Mouse (Mus musculus): Measurements from ENCODE around the gene 1700123L14Rik. TPM values are rescaled to one million over a fixed set of nuclear protein-coding genes. Genes with fewer than 3 reads are reported as not detected.
"Not testable (repeated sequence)": the region's sequence is repeated elsewhere in the genome, so short reads cannot be mapped to it uniquely, and the experiment has no call there.

The 1700123L14Rik gene
- polyA plus RNA-seq (2015; fragmentation: Nextera tagmentation; extraction: Ambion mirVana) = not detected in 2 replicates

DNA sequence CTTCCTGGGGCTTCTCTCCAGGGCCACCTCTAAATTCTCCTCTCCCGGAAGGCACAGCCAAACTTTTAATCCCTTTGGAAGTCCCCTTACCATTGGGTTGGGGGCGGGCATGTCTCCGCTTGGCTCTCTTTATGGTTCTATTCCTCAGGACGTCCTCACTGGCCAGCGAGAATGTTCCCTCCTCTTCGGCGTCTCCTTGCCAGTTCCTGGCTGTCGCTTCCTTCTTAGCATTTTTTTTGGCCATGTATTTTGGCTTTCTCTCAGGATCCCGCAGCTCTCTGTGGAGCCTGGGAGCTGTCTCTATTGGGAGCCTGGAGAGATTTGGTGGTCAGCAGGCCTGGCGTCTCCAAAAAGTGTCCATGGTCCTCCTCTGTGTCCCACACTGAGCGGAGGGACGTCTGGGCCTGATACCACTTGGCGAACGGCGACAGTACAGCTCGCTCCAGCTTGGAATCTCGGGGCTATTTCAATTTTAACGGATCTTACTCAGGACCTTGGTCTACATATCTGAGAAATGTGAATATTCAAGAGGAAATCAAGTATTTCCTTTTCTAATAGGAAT, at the start of gene 1700123L14Rik:
TSS of gene 1700123L14Rik (minus strand) at position 426 of the 562 bp plus-strand sequence.
- Histone ChIP-seq H3K9me3 (ENCODE audit: control insufficient read depth) (no peaks in the 10 kb centered on the region), H3K36me3 (ENCODE audit: control insufficient read depth, insufficient read depth) (no peaks in the 10 kb centered on the region), H3K4me1 (replicated peaks; ENCODE audit: control insufficient read depth, insufficient read depth, low read length) (no peaks in the 10 kb centered on the region), H3K4me2 (replicated peaks; ENCODE audit: low read depth) (no peak within 1 kb of the TSS), H3K9ac (ENCODE audit: low read depth, low read length) (no peak within 1 kb of the TSS), H3K27ac (ENCODE audit: low read depth, low read length) (no peak within 1 kb of the TSS), H3K27me3 (replicated peaks; ENCODE audit: control insufficient read depth, insufficient read depth, low read length) (no peaks in the 10 kb centered on the region), H3K4me3 (ENCODE audit: low read depth, low read length) (no peak within 1 kb of the TSS)
- no peak for TF ChIP-seq CTCF (IDR thresholded peaks at IDR 0.05; ENCODE audit: low read depth)
- 85% methylated on average over 18 of the region's 18 CpGs for WGBS
- no peak for ATAC-seq

DNA sequence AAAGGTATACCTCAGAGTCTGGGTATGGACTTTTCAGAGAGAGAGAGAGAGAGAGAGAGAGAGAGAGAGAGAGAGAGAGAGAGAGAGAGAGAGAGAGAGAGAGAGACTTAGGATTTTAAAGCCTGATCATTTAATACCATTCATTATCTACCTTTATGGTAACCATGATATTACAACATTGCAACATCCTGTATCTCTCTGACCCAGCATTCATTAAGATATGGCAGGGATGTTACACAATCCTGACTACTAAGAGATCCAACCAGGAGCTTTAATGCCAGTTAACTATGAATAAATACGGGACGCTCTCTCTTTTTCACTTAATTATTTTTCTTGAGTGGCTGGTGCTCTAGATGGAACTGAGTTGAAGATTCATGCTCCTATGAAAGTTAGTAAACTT, 39.4 kb upstream of the 1700123L14Rik start:
- H3K27ac ChIP-seq (ENCODE audit: low read depth, low read length) = no peak overlapping the region
- no peaks in the 10 kb centered on the region for H3K36me3 ChIP-seq (ENCODE audit: control insufficient read depth, insufficient read depth)
- no peaks in the 10 kb centered on the region for H3K27me3 ChIP-seq (replicated peaks; ENCODE audit: control insufficient read depth, insufficient read depth, low read length)
- ATAC-seq = 0 out of 2 replicates have a peak, but pooled peaks have one; percentile 53
- H3K9me3 ChIP-seq (ENCODE audit: control insufficient read depth) = no peaks in the 10 kb centered on the region
- 59% methylated on average over 2 of the region's 2 CpGs for WGBS
- no peak overlapping the region for H3K9ac ChIP-seq (ENCODE audit: low read depth, low read length)
- no peak overlapping the region for H3K4me2 ChIP-seq (replicated peaks; ENCODE audit: low read depth)
- TF ChIP-seq CTCF (IDR thresholded peaks at IDR 0.05; ENCODE audit: low read depth) = no peak
- H3K4me1 ChIP-seq (replicated peaks; ENCODE audit: control insufficient read depth, insufficient read depth, low read length) = no peaks in the 10 kb centered on the region
- no peak overlapping the region for H3K4me3 ChIP-seq (ENCODE audit: low read depth, low read length)

DNA sequence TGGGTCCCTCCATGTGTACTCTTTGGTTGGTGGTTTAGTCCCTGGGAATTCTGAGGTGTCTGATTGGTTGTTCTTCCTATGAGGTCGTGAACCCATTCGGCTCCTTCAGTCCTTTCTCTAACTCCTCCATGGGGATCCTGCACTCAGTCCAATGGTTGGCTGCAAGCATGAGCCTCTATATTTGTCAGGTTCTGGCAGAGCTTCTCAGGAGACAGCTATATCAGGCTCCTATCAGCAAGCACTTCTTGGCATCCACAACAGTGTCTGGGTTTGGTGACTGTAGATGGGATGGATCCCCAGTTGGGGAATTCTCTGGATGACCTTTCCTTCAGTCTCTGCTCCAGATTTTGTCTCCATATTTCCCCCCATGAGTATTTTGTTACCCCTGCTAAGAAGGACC, 32.9 kb upstream of the 1700123L14Rik start:
- WGBS = 91% methylated on average over 2 of the region's 2 CpGs
- ATAC-seq = not testable (repeated sequence)

DNA sequence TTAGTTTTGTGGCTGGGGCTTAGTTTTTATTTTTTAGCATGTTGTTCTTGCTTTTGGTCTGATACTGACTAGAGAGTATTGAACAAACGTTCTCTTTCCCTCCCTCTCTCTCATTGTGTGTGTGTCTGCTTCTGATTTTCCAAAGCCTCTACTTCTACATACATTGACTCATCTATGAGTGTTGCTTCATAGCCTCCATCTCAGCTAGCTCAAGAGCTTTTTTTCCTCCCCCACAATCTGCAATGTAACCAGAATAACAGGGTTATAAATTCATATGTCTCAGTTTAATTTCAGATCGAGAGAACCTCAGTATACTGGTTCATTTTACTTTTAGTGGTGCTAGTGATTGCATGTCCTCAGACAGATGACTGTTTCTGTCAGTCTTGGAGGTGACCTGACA, 20.5 kb upstream of the 1700123L14Rik start:
- Histone ChIP-seq H3K4me1 (replicated peaks; ENCODE audit: control insufficient read depth, insufficient read depth, low read length) (no peaks in the 10 kb centered on the region), H3K27ac (ENCODE audit: low read depth, low read length) (no peak overlapping the region), H3K9me3 (ENCODE audit: control insufficient read depth) (no peaks in the 10 kb centered on the region), H3K4me2 (replicated peaks; ENCODE audit: low read depth) (no peak overlapping the region), H3K4me3 (ENCODE audit: low read depth, low read length) (no peak overlapping the region), H3K27me3 (replicated peaks; ENCODE audit: control insufficient read depth, insufficient read depth, low read length) (no peaks in the 10 kb centered on the region), H3K36me3 (ENCODE audit: control insufficient read depth, insufficient read depth) (no peaks in the 10 kb centered on the region), H3K9ac (ENCODE audit: low read depth, low read length) (no peak overlapping the region)
- 81% methylated on average over 2 of the region's 2 CpGs for WGBS
- no peak for TF ChIP-seq CTCF (IDR thresholded peaks at IDR 0.05; ENCODE audit: low read depth)
- no peak for ATAC-seq

More for the DNA sequence above, 32.9 kb upstream of the 1700123L14Rik start:
- H3K36me3 ChIP-seq (ENCODE audit: control insufficient read depth, insufficient read depth); H3K27me3 ChIP-seq (replicated peaks; ENCODE audit: control insufficient read depth, insufficient read depth, low read length); H3K4me2 ChIP-seq (replicated peaks; ENCODE audit: low read depth); H3K4me1 ChIP-seq (replicated peaks; ENCODE audit: control insufficient read depth, insufficient read depth, low read length); H3K4me3 ChIP-seq (ENCODE audit: low read depth, low read length); H3K9me3 ChIP-seq (ENCODE audit: control insufficient read depth); H3K27ac ChIP-seq (ENCODE audit: low read depth, low read length); H3K9ac ChIP-seq (ENCODE audit: low read depth, low read length): not testable (repeated sequence)

DNA sequence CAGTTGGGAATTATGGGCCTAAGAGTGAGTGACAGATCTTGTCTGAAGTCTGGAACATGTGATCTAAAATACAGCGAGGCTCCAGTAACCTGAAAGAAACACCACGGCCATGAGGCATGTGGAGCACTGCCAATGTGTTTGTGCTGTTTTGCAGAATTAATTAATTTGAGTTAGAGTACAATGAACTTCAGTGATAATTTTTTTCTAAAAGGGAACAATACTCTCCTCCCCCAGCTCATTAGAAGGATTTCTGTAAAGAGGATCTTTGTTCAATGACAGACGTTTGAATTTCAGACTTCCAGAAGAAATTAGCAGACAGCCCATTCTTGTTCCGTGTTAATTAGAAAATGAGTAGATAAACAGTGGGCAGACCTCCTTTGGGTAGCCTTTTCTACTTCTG, 17.3 kb upstream of the 1700123L14Rik start:
- no peak overlapping the region for H3K27ac ChIP-seq (ENCODE audit: low read depth, low read length)
- H3K9ac ChIP-seq (ENCODE audit: low read depth, low read length) = no peak overlapping the region
- WGBS = 79% methylated on average over 4 of the region's 4 CpGs
- no peaks in the 10 kb centered on the region for H3K9me3 ChIP-seq (ENCODE audit: control insufficient read depth)
- H3K36me3 ChIP-seq (ENCODE audit: control insufficient read depth, insufficient read depth) = no peaks in the 10 kb centered on the region
- H3K4me1 ChIP-seq (replicated peaks; ENCODE audit: control insufficient read depth, insufficient read depth, low read length) = no peaks in the 10 kb centered on the region
- H3K4me2 ChIP-seq (replicated peaks; ENCODE audit: low read depth) = no peak overlapping the region
- no peak for TF ChIP-seq CTCF (IDR thresholded peaks at IDR 0.05; ENCODE audit: low read depth)
- H3K4me3 ChIP-seq (ENCODE audit: low read depth, low read length) = no peak overlapping the region
- no peaks in the 10 kb centered on the region for H3K27me3 ChIP-seq (replicated peaks; ENCODE audit: control insufficient read depth, insufficient read depth, low read length)
- no peak for ATAC-seq

DNA sequence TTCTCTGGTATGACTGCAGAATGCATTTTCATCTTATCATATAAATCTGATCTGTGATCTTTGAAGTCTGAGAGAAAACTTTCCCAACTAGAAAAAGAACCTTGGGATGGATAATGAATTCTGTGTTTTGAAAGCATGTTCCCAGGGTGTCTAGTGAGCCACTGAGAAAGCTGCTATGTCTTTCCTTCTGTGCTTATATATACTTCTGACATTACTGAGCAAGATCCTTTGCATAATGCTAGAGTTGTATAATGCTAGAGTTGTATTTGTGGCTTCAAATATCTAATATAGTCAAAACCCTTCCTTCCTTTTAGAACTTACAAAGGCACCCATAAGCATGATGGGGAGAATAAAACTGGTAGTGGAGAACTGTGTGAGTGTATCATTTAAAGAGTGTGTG, 12.5 kb upstream of the 1700123L14Rik start:
- Histone ChIP-seq H3K36me3 (ENCODE audit: control insufficient read depth, insufficient read depth) (no peaks in the 10 kb centered on the region), H3K4me3 (ENCODE audit: low read depth, low read length) (no peak overlapping the region), H3K9ac (ENCODE audit: low read depth, low read length) (no peak overlapping the region), H3K27me3 (replicated peaks; ENCODE audit: control insufficient read depth, insufficient read depth, low read length) (no peaks in the 10 kb centered on the region), H3K4me2 (replicated peaks; ENCODE audit: low read depth) (no peak overlapping the region), H3K9me3 (ENCODE audit: control insufficient read depth) (no peaks in the 10 kb centered on the region), H3K4me1 (replicated peaks; ENCODE audit: control insufficient read depth, insufficient read depth, low read length) (no peaks in the 10 kb centered on the region), H3K27ac (ENCODE audit: low read depth, low read length) (no peak overlapping the region)
- ATAC-seq = no peak
- no peak for TF ChIP-seq CTCF (IDR thresholded peaks at IDR 0.05; ENCODE audit: low read depth)

DNA sequence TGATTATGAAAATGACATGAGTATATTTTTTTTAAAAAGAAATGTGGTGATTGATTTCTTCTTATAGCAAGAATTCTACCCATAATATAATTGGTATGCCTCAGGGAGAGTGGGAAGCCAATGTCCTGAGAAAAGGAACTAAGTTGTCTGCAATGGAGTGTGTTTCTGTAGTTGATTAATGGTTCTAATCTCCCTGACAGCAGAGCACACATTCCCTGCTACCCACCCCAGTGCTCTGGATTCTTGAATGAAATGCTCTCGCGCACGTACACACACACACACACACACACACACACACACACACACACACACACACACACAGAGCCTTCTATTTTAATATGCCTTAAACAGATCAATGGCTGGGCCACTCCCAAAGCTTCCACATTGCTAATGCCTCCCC, 7.6 kb upstream of the 1700123L14Rik start:
- WGBS = 62% methylated on average over 3 of the region's 3 CpGs
- Histone ChIP-seq H3K4me1 (replicated peaks; ENCODE audit: control insufficient read depth, insufficient read depth, low read length) (no peaks in the 10 kb centered on the region), H3K4me2 (replicated peaks; ENCODE audit: low read depth) (no peak overlapping the region), H3K27me3 (replicated peaks; ENCODE audit: control insufficient read depth, insufficient read depth, low read length) (no peaks in the 10 kb centered on the region), H3K9me3 (ENCODE audit: control insufficient read depth) (no peaks in the 10 kb centered on the region), H3K4me3 (ENCODE audit: low read depth, low read length) (no peak overlapping the region), H3K36me3 (ENCODE audit: control insufficient read depth, insufficient read depth) (no peaks in the 10 kb centered on the region), H3K27ac (ENCODE audit: low read depth, low read length) (no peak overlapping the region), H3K9ac (ENCODE audit: low read depth, low read length) (no peak overlapping the region)
- no peak for TF ChIP-seq CTCF (IDR thresholded peaks at IDR 0.05; ENCODE audit: low read depth)
- ATAC-seq = no peak
